Mouse (Mus musculus) myocyte (in vitro differentiated cells): ENCODE measurements around the gene Rab33a.

Experiments used
- CEBPB ChIP-seq: IDR thresholded peaks from 2 replicates; pipeline ENCODE4 v1.6.1; 2011; ENCODE audit warnings: mild to moderate bottlenecking, moderate library complexity; ENCODE audit not compliant: poor library complexity, insufficient read depth, severe bottlenecking
- MAX ChIP-seq: IDR thresholded peaks from one replicate; pipeline ENCODE4 v1.6.1; 2011; ENCODE audit warnings: low read depth, mild to moderate bottlenecking, control low read depth
- MYOD1 ChIP-seq, 3 experiments: IDR thresholded peaks; one replicate each; pipeline ENCODE4 v1.6.1; 2011; ENCODE audit warnings: control low read depth in 2 of 3, low read depth in 2 of 3, mild to moderate bottlenecking in 2 of 3, moderate library complexity in 1 of 3; ENCODE audit not compliant: insufficient read length in 2 of 3, control insufficient read depth in 1 of 3
- MYOG ChIP-seq, 3 experiments: IDR thresholded peaks; one replicate each; pipeline ENCODE4 v1.6.1; 2011; ENCODE audit warnings: control low read depth in 2 of 3, low read depth in 2 of 3, mild to moderate bottlenecking in 2 of 3; ENCODE audit not compliant: insufficient read length in 2 of 3, control insufficient read depth in 1 of 3, insufficient read depth in 1 of 3
- POLR2A ChIP-seq: IDR thresholded peaks from one replicate; pipeline ENCODE4 v1.6.1; 2011; ENCODE audit warnings: low read depth, mild to moderate bottlenecking, control low read depth, moderate library complexity; ENCODE audit not compliant: insufficient read length
- POLR2AphosphoS2 ChIP-seq: IDR thresholded peaks from one replicate; pipeline ENCODE4 v1.6.1; 2011; ENCODE audit warnings: low read depth, control low read depth; ENCODE audit not compliant: insufficient read length
- REST ChIP-seq: IDR thresholded peaks from one replicate; pipeline ENCODE4 v1.6.1; 2011; ENCODE audit warnings: mild to moderate bottlenecking, control low read depth, moderate library complexity; ENCODE audit not compliant: insufficient read depth, insufficient read length
- SRF ChIP-seq: IDR thresholded peaks from one replicate; pipeline ENCODE4 v1.6.1; 2011; ENCODE audit warnings: low read depth; ENCODE audit not compliant: control insufficient read depth, insufficient read length
- TCF12 ChIP-seq: IDR thresholded peaks from one replicate; pipeline ENCODE4 v1.6.1; 2011; ENCODE audit warnings: mild to moderate bottlenecking, control low read depth; ENCODE audit not compliant: poor library complexity, insufficient read depth, severe bottlenecking
- TCF3 ChIP-seq: IDR thresholded peaks from one replicate; pipeline ENCODE4 v1.6.1; 2011; ENCODE audit warnings: low read depth, control low read depth; ENCODE audit not compliant: insufficient read length
- USF1 ChIP-seq: IDR thresholded peaks from one replicate; pipeline ENCODE4 v1.6.1; 2011; ENCODE audit warnings: low read depth, mild to moderate bottlenecking, control low read depth, moderate library complexity

GRCm38 (mm10) chrX:48526435-48526834 lies 7.3 kb downstream of the Rab33a start:
- TF ChIP-seq POLR2A, result no peak
- TF ChIP-seq MYOD1 (IDR thresholded peaks at IDR 0.05; ENCODE audit: control insufficient read depth in 1 of 3, insufficient read length in 2 of 3, low read depth in 2 of 3), result no peak
- no peak for TF ChIP-seq REST
- no peak for TF ChIP-seq CEBPB
- TF ChIP-seq TCF3, result no peak
- TF ChIP-seq POLR2AphosphoS2, result no peak
- no peak for TF ChIP-seq MYOG (IDR thresholded peaks at IDR 0.05; ENCODE audit: control insufficient read depth in 1 of 3, insufficient read depth in 1 of 3, insufficient read length in 2 of 3, low read depth in 2 of 3)
- no peak for TF ChIP-seq MAX
- TF ChIP-seq TCF12, result no peak
- no peak for TF ChIP-seq USF1
- TF ChIP-seq SRF, result no peak
